8 mouse cellular contexts compared by ENCODE assay signal in genomic region chr10:83251377-83251776, GRCm38 (mm10).
A peak's percentile ranks its signal among the peaks of the same experiment; 100 is the strongest.
DNase-seq lines count a peak whose midpoint lies in the region; ATAC-seq and TF ChIP-seq lines count a peak whose summit lies in the region.

No protein-coding gene starts in this region.

- no peak overlapping the region for H3K4me3 ChIP-seq in forebrain, embryonic 11.5 days (ENCODE audit: low read depth, low read length)
- H3K4me3 ChIP-seq in forebrain, embryonic 16.5 days (replicated peaks; ENCODE audit: low read length) = no peak overlapping the region
- no peak overlapping the region for H3K4me3 ChIP-seq in midbrain, embryonic 11.5 days (ENCODE audit: low read depth, low read length)
- no peak overlapping the region for H3K4me3 ChIP-seq in midbrain, embryonic 10.5 days
- H3K4me3 ChIP-seq in stomach, postnatal 0 days (ENCODE audit: low read depth, low read length) = no peak overlapping the region

- H3K4me1 ChIP-seq in forebrain, embryonic 11.5 days (replicated peaks; ENCODE audit: control insufficient read depth, insufficient read depth, low read length) = no peaks in the 10 kb centered on the region
- H3K4me1 ChIP-seq in forebrain, embryonic 16.5 days (replicated peaks; ENCODE audit: control insufficient read depth, insufficient read depth, low read length) = no peaks in the 10 kb centered on the region
- H3K4me1 ChIP-seq in midbrain, embryonic 11.5 days (ENCODE audit: control insufficient read depth, insufficient read depth, low read length) = no peaks in the 10 kb centered on the region
- H3K4me1 ChIP-seq in midbrain, embryonic 10.5 days = no peaks in the 10 kb centered on the region
- no peaks in the 10 kb centered on the region for H3K4me1 ChIP-seq in stomach, postnatal 0 days (replicated peaks; ENCODE audit: control insufficient read depth, insufficient read depth)

- no peak overlapping the region for H3K27ac ChIP-seq in forebrain, embryonic 11.5 days (ENCODE audit: low read depth, low read length)
- no peak overlapping the region for H3K27ac ChIP-seq in forebrain, embryonic 16.5 days (ENCODE audit: low read length)
- H3K27ac ChIP-seq in midbrain, embryonic 11.5 days (ENCODE audit: low read depth, low read length) = no peak overlapping the region
- no peak overlapping the region for H3K27ac ChIP-seq in midbrain, embryonic 10.5 days (replicated peaks)
- H3K27ac ChIP-seq in stomach, postnatal 0 days (replicated peaks) = no peak overlapping the region

- H3K36me3 ChIP-seq in forebrain, embryonic 11.5 days (ENCODE audit: control insufficient read depth, insufficient read depth, low read length) = no peaks in the 10 kb centered on the region
- H3K36me3 ChIP-seq in forebrain, embryonic 16.5 days (ENCODE audit: control insufficient read depth, insufficient read depth) = no peaks in the 10 kb centered on the region
- H3K36me3 ChIP-seq in midbrain, embryonic 11.5 days (ENCODE audit: control insufficient read depth, insufficient read depth, low read length) = no peaks in the 10 kb centered on the region
- H3K36me3 ChIP-seq in midbrain, embryonic 10.5 days = no peaks in the 10 kb centered on the region
- no peaks in the 10 kb centered on the region for H3K36me3 ChIP-seq in stomach, postnatal 0 days (ENCODE audit: control insufficient read depth, insufficient read depth, low read length)

- 61% methylated on average over 8 of the region's 8 CpGs for WGBS in forebrain, embryonic 11.5 days
- WGBS in forebrain, embryonic 16.5 days = 62% methylated on average over 8 of the region's 8 CpGs
- WGBS in midbrain, embryonic 11.5 days = 67% methylated on average over 8 of the region's 8 CpGs
- 69% methylated on average over 8 of the region's 8 CpGs for WGBS in midbrain, embryonic 10.5 days
- 57% methylated on average over 8 of the region's 8 CpGs for WGBS in stomach, postnatal 0 days

- ATAC-seq in forebrain, embryonic 11.5 days (replicated peaks; ENCODE audit: low FRiP score) = no peak
- ATAC-seq in forebrain, embryonic 16.5 days = no peak
- ATAC-seq in midbrain, embryonic 11.5 days (ENCODE audit: low FRiP score) = no peak
- ATAC-seq in stomach, postnatal 0 days (ENCODE audit: low FRiP score, low TSS enrichment) = no peak
- ATAC-seq in inflammation-experienced regulatory T-cells, adult 6 months = no peak

- no peak overlapping the region for H3K9ac ChIP-seq in forebrain, embryonic 11.5 days (ENCODE audit: low read length)
- H3K9ac ChIP-seq in forebrain, embryonic 16.5 days (replicated peaks; ENCODE audit: low read depth, low read length) = no peak overlapping the region
- H3K9ac ChIP-seq in midbrain, embryonic 11.5 days (ENCODE audit: low read length) = no peak overlapping the region
- no peak overlapping the region for H3K9ac ChIP-seq in stomach, postnatal 0 days (ENCODE audit: low read length)

- TF ChIP-seq EP300 in stomach, postnatal 0 days (optimal IDR thresholded peaks at IDR 0.05) = no peak

- no peaks in the 10 kb centered on the region for H3K27me3 ChIP-seq in forebrain, embryonic 11.5 days (ENCODE audit: control insufficient read depth, insufficient read depth, low read length)
- H3K27me3 ChIP-seq in forebrain, embryonic 16.5 days (replicated peaks; ENCODE audit: control insufficient read depth, insufficient read depth, low read length) = no peaks in the 10 kb centered on the region; the same call in 1 of the 2 replicates
- H3K27me3 ChIP-seq in midbrain, embryonic 11.5 days (ENCODE audit: control insufficient read depth, insufficient read depth, low read length) = no peaks in the 10 kb centered on the region
- H3K27me3 ChIP-seq in midbrain, embryonic 10.5 days (ENCODE audit: low read depth, poor library complexity, severe bottlenecking) = 0 out of 2 replicates have a peak, but pooled peaks cover 8% of the 10 kb centered on the region
- no peaks in the 10 kb centered on the region for H3K27me3 ChIP-seq in stomach, postnatal 0 days (ENCODE audit: control insufficient read depth, insufficient read depth, low read length)

- DNase-seq in forebrain, embryonic 11.5 days (ENCODE audit: low spot score) = peak; percentile 57
- peak; percentile 85 for DNase-seq in midbrain, embryonic 11.5 days (ENCODE audit: low spot score, missing footprints)
- DNase-seq in midbrain, embryonic 10.5 days (ENCODE audit: low spot score) = no peak
- DNase-seq in c-Kit-positive CD71-positive TER-119-positive erythroid progenitor cells, embryonic 14.5 days (ENCODE audit: low spot score) = peak; percentile 11
- DNase-seq in stomach, postnatal 0 days (ENCODE audit: low spot score) = no peak
- DNase-seq in cerebellum, adult 8-10 months = no peak

- no peaks in the 10 kb centered on the region for H3K9me3 ChIP-seq in forebrain, embryonic 11.5 days (ENCODE audit: control insufficient read depth, low read length)
- H3K9me3 ChIP-seq in forebrain, embryonic 16.5 days (ENCODE audit: control insufficient read depth, low read length) = no peaks in the 10 kb centered on the region
- H3K9me3 ChIP-seq in midbrain, embryonic 11.5 days (ENCODE audit: control insufficient read depth, low read length) = no peaks in the 10 kb centered on the region
- no peaks in the 10 kb centered on the region for H3K9me3 ChIP-seq in midbrain, embryonic 10.5 days (replicated peaks)
- no peaks in the 10 kb centered on the region for H3K9me3 ChIP-seq in stomach, postnatal 0 days (ENCODE audit: control insufficient read depth, low read length)

- TF ChIP-seq CTCF in stomach, postnatal 0 days (IDR thresholded peaks at IDR 0.05; ENCODE audit: low read depth) = peak; percentile 62

- H3K4me2 ChIP-seq in forebrain, embryonic 11.5 days (ENCODE audit: low read depth, low read length, severe bottlenecking) = no peak overlapping the region
- H3K4me2 ChIP-seq in forebrain, embryonic 16.5 days (ENCODE audit: low read length) = no peak overlapping the region
- no peak overlapping the region for H3K4me2 ChIP-seq in midbrain, embryonic 11.5 days
- no peak overlapping the region for H3K4me2 ChIP-seq in stomach, postnatal 0 days (replicated peaks; ENCODE audit: low read depth)

Comparison
In these comparisons a context has a peak if more than half of its experiments do, and no peak if none do; other contexts are left out.
1. DNase-seq: peak in forebrain, embryonic 11.5 days (single experiment), midbrain, embryonic 11.5 days (single experiment) and c-Kit-positive CD71-positive TER-119-positive erythroid progenitor cells, embryonic 14.5 days (single experiment); none in midbrain, embryonic 10.5 days (single experiment), stomach, postnatal 0 days (single experiment) and cerebellum, adult 8-10 months (single experiment).